Mouse (Mus musculus) common myeloid progenitor, adult 5-6 weeks (primary cell): Measurements from ENCODE around the gene Arhgap15. TPM values are rescaled to one million over a fixed set of nuclear protein-coding genes. Genes with fewer than 3 reads are reported as not detected.

Source experiments
- ATAC-seq: replicated peaks from 2 replicates; pipeline ENCODE4 v1.8.0; 2016; ENCODE audit warnings: low read depth, mild to moderate bottlenecking, moderate TSS enrichment, inconsistent platforms; ENCODE audit not compliant: poor library complexity, severe bottlenecking
- total RNA-seq: library from RNA; stranded (forward); fragments of 200-1000, 187-1606 nt; gene quantifications from 2 replicates; pipeline ENCODE4 v1.2.3, GENCODE M21; 2017

Arhgap15 gene
- total RNA-seq, 1 experiment from 2014 or later, result 134 TPM

GRCm38 (mm10) chr2:44395577-44395976, 647.0 kb downstream of the Arhgap15 start:
- ATAC-seq, result no peak

DNA sequence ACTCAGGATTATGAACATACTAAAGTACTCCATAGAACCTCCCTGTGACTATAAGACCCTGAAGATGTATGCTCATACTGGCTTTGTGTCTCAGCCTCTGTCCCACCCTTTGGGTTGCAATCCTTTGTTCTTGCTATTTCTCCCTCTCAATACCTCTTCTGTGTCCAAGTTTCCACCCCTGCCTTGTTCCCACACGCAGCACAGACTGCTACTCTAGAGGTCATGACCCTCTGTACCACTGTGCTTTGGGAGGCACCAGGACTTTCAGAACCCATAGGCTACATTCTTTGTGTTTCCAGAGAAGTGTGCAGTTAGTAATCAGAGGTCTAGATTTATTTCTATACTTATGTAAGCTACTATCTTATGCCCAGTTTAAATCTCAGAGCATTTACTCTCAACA, 648.6 kb downstream of the Arhgap15 start:
- ATAC-seq, result no peak

GRCm38 (mm10) chr2:44397735-44398337, 649.2 kb downstream of the Arhgap15 start:
- ATAC-seq, result no peak

GRCm38 (mm10) chr2:44399191-44399926, 650.7 kb downstream of the Arhgap15 start:
- ATAC-seq, result no peak

DNA sequence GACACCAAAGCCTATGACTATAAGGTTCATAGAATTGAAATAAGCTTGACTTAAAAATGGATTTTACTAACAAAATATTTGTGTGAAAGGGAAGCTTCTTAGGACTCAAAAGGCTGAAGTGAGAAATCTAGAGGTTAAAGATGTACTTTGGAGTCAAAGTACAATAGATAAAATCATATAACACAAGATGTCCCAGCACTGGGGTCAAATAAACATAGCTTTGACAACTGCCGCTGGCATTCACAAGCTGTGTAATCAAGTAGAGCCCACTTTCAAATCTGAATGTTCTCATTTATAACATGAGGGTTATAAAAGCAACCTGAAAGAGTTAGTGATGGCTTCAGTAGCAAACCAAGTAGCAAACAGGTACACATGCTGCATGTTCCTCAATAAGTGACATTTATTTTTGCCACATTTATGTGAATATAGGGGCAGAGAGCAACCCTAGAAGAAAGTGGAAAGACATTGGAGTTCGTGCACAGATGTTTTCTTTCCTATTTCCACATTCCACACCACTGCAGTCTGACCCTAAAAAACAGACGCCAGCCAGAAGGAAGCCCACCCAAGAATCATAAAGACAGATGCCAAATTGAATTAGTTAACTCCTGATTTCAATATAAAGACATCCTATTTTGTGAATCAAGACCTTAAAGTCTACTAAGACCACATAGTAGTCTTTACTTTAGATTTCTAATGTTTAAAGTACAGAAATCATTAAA, 653.2 kb downstream of the Arhgap15 start:
- no peak for ATAC-seq

DNA sequence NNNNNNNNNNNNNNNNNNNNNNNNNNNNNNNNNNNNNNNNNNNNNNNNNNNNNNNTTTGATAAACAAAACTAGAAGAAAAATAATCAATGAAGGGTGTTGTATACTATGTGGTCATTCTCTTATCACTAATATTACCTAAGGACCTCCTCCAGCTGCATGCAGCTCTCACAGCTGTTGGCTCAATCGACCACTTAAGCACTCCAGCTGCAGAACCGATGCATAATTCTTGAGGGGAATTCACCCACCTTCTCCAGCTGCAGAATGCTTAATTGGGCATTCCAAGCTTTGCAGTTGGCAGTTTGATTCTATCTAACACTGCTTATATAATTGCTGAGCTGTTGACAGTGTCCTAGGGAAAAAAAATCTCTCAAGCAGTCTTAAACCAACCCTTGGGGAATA, 663.0 kb downstream of the Arhgap15 start:
- no peak for ATAC-seq

- no peak for ATAC-seq
Measured at GRCm38 (mm10) chr2:44416331-44416730, 667.7 kb downstream of the Arhgap15 start.

DNA sequence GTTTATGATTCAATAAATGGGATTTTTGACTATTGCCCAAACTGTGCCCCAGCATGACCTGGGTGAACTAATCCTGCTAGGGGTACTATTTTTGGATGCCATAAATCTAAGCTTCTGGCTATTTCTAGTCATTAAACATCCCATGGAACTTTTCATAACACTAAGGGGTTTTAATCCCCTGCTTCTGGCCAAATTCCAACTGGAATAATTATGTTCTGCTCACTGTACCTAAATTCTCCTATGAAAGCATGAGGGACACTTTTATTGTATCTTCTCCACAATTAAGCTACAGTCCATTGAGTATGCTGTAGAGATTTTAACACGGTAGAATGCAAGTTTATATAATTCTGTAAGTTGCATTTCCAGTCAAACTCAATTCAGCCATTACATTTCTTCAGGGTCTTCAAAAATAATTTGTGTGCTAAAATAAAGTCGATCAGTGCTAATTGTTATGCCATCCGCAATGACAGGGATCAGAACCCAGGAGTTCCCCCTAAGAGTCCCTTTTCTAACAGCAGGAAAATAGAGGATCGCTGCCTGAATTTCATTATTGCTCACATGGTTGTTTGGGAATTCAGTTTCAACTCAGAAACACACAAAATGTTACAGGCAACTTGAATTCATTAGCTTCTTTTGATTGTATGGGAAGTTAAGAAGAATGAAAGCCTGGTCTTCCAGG, 671.1 kb downstream of the Arhgap15 start:
- ATAC-seq, result no peak

GRCm38 (mm10) chr2:44430521-44430920, 681.9 kb downstream of the Arhgap15 start:
- ATAC-seq, result no peak

GRCm38 (mm10) chr2:44436652-44437051, 688.0 kb downstream of the Arhgap15 start:
- ATAC-seq, result no peak

GRCm38 (mm10) chr2:44437496-44438057, 689.0 kb downstream of the Arhgap15 start:
- no peak for ATAC-seq

DNA sequence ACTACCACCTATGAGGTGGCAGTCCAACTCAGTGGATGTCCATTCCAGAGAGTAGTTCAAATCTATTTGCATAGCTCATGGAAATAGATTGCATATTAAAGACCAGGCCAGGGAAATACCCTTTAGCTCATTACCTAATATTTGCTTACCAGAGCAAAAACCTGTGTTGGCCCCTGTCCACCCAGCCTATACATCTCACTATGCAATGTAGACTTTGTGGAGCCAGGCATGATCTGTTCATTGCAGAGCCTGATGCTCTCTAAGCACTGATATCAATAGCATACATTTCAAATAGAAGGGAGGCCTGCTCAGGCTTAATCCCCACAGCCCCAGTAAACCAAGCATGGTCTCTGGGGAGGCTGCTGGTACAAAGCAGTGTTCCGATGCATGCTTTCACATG, 689.4 kb downstream of the Arhgap15 start:
- ATAC-seq, result no peak

- no peak for ATAC-seq
Measured at GRCm38 (mm10) chr2:44444938-44445337, 696.3 kb downstream of the Arhgap15 start.

Other genes starting within 250 kb of the Arhgap15 start
- 0.53 and 1.4 TPM in 2 replicates for gene Kynu, start 193.5 kb upstream of the Arhgap15 start, total RNA-seq